Mouse (Mus musculus) embryonic fibroblast, embryonic 13.5 days (primary cell): ENCODE measurements at regions not wholly inside any gene's neighbourhood (a gene's known extent, or its start where the extent isn't known, plus 50 kb on each side); places are given as distances from the start of the nearest gene placed in this dataset.

Experiments
- CTCF ChIP-seq: IDR thresholded peaks from 2 replicates; pipeline ENCODE4 v1.5.1; 2011; ENCODE audit warnings: mild to moderate bottlenecking, control low read depth, low read length, moderate library complexity, borderline replicate concordance; ENCODE audit not compliant: insufficient read depth
- POLR2A ChIP-seq: IDR thresholded peaks from 2 replicates; pipeline ENCODE4 v1.6.1; 2011; ENCODE audit warnings: low read depth, mild to moderate bottlenecking, control low read depth, low read length, moderate library complexity

GRCm38 (mm10) chr12:25379016-25379415 lies 282.1 kb upstream of the Id2 start:
- TF ChIP-seq POLR2A (no peak), CTCF (no peak)
